Mouse (Mus musculus) hindbrain, embryonic 10.5 days (tissue): ENCODE measurements around the gene Sparc. TPM values are rescaled to one million over a fixed set of nuclear protein-coding genes. Genes with fewer than 3 reads are reported as not detected.

ENCODE experiments used
- DNase-seq: peaks from one replicate; pipeline ENCODE4 v3.0.0-alpha.2; 2017; ENCODE audit warnings: low spot score
- H3K27ac ChIP-seq: fragments of 300-500 bp; sonication (generic); 2 replicates; pipeline ENCODE4 v1.5.1; 2016; ENCODE audit warnings: mild to moderate bottlenecking, moderate library complexity
- H3K27me3 ChIP-seq: fragments of 300-500 bp; sonication (generic); 2 replicates; pipeline ENCODE4 v1.6.1; 2016; ENCODE audit warnings: mild to moderate bottlenecking; ENCODE audit not compliant: poor library complexity, insufficient read depth, severe bottlenecking
- H3K36me3 ChIP-seq: fragments of 300-500 bp; sonication (generic); 2 replicates; pipeline ENCODE4 v1.6.1; 2016; ENCODE audit warnings: mild to moderate bottlenecking, moderate library complexity
- H3K4me1 ChIP-seq: fragments of 300-500 bp; sonication (generic); replicated peaks from 2 replicates; pipeline ENCODE4 v1.6.1; 2016; ENCODE audit warnings: mild to moderate bottlenecking
- H3K4me3 ChIP-seq: fragments of 300-500 bp; sonication (generic); 2 replicates; pipeline ENCODE4 v1.5.1; 2016; ENCODE audit warnings: mild to moderate bottlenecking, moderate library complexity
- H3K9me3 ChIP-seq: fragments of 300-500 bp; sonication (generic); 2 replicates; pipeline ENCODE4 v1.6.1; 2016; ENCODE audit warnings: mild to moderate bottlenecking, moderate library complexity
- WGBS: fragments of 180-500 bp; shearing (Covaris S2); methylation state at CpG from one replicate; pipeline ENCODE4 v1.1.7; 2016; 5-methylcytosine and 5-hydroxymethylcytosine counted together
- polyA plus RNA-seq: library from polyadenylated mRNA; unstranded; fragments of >200 nt; fragmentation: Nextera tagmentation; extraction: Ambion mirVana; gene quantifications from 2 replicates; pipeline ENCODE4 v1.2.1, GENCODE M21; 2016

Gene Sparc
- polyA plus RNA-seq, 1 experiment from 2014 or later = 454 TPM

DNA sequence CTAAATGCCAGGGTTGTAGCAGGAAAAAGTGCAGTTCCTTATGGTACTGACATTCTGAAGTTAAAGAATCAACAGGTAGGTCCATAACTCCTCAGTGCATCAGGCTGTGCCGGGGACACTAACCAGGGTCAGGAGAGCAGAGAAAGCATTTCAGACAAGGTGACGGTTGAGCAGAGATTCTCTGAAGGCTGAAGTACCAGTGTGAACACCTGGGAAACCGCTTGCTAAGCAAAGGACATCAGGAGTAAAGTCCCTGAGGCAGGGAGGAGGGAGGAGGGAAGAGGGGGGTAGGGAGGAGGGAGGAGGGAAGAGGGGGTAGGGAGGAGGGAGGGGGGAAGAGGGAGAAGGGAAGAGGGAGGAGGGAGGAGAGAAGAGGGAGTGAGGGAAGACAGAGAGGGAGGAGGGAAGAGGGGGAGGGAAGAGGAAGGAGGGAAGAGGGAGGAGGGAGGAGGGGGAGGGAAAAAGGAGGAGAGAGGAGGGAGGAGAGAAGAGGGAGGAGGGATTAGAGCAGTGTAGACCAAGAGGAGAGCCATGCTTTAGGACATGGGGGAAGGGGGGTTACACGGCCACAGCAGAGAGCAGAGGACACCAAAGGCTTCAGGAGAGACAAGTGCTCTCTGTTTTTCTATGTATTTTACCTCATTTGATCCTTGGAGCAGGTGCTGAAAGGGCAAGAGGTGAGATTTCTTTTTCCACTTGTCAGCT is 54.4 kb downstream of the Sparc start:
- H3K4me1 ChIP-seq = peaks cover 14% of the 10 kb centered on the region; the same call in 1 of the 2 replicates
- H3K4me3 ChIP-seq = no peak overlapping the region
- no peaks in the 10 kb centered on the region for H3K27me3 ChIP-seq
- 73% methylated on average over 4 of the region's 4 CpGs for WGBS
- H3K36me3 ChIP-seq = no peaks in the 10 kb centered on the region
- no peak for DNase-seq
- H3K9me3 ChIP-seq = no peaks in the 10 kb centered on the region
- H3K27ac ChIP-seq = no peak overlapping the region

DNA sequence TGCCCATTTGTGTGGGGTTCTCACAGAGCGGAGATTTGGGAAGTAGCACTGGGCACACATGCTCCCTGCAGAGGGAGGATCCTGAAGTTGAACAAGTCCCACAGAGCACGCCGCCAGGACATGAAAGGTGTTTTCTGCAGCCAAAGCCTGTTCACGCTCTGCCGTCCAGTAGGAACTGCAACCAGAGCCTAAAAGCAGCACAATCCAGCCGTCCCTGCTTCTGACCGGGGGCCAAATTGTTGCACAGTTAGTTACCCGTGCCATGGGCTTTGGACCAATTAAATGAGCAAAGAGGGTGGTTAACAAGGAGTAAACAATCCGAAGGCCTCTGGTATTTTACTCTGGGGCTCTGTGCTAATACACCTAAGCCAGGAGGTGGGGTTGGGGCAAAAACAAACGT is 55.2 kb downstream of the Sparc start:
- no peak for DNase-seq
- Histone ChIP-seq H3K4me3 (no peak overlapping the region), H3K4me1 (peaks cover 14% of the 10 kb centered on the region; the same call in 1 of the 2 replicates), H3K36me3 (no peaks in the 10 kb centered on the region), H3K9me3 (no peaks in the 10 kb centered on the region), H3K27ac (no peak overlapping the region), H3K27me3 (no peaks in the 10 kb centered on the region)
- WGBS = 75% methylated on average over 10 of the region's 10 CpGs

DNA sequence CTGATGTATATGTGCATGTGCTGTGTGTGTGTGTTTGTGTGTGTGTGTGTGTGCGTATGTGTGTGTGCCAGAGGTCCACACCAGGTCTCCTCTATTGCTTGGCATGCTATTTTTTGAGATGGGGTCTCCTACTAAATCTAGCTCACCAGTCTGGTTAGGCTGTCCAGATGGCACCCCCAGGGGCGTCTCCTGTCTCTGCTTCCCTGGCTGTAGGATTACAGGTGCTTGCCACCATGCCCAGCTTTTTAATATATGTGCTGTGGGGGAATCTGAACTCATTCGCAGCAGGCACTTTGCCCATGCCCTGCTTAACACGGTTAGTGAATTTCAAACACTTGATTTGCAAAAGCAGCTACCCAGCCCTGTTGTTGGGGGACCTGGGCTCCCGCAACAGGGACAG is 57.1 kb downstream of the Sparc start:
- no peak overlapping the region for H3K27ac ChIP-seq
- no peaks in the 10 kb centered on the region for H3K27me3 ChIP-seq
- H3K36me3 ChIP-seq = no peaks in the 10 kb centered on the region
- DNase-seq = no peak
- 77% methylated on average over 5 of the region's 5 CpGs for WGBS
- H3K4me1 ChIP-seq = peaks cover 10% of the 10 kb centered on the region; the same call in 1 of the 2 replicates
- no peaks in the 10 kb centered on the region for H3K9me3 ChIP-seq
- no peak overlapping the region for H3K4me3 ChIP-seq

DNA sequence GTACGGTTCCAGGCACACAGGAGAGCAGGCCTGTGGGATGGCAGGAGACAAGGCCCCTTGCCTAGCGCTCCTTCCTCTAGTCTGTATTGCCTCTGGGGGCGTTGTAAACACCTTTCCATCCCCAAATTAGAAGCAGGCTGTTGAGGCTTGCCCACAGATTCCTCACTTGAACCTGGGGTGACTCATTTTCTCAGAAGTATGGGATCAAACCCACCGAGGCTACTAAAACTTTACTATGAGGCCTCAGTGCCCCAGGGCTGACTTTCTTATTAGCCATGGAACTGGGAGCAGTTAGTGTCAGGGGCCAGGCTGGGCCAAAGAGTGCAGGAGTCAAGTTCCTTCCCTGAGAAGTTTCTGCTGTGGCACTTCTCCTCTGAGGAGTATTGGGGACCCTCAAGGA is 57.7 kb downstream of the Sparc start:
- Histone ChIP-seq H3K27me3 (no peaks in the 10 kb centered on the region), H3K4me1 (peaks cover 10% of the 10 kb centered on the region; the same call in 1 of the 2 replicates), H3K4me3 (no peak overlapping the region), H3K27ac (no peak overlapping the region), H3K9me3 (no peaks in the 10 kb centered on the region), H3K36me3 (no peaks in the 10 kb centered on the region)
- no peak for DNase-seq
- 54% methylated on average over 4 of the region's 4 CpGs for WGBS

DNA sequence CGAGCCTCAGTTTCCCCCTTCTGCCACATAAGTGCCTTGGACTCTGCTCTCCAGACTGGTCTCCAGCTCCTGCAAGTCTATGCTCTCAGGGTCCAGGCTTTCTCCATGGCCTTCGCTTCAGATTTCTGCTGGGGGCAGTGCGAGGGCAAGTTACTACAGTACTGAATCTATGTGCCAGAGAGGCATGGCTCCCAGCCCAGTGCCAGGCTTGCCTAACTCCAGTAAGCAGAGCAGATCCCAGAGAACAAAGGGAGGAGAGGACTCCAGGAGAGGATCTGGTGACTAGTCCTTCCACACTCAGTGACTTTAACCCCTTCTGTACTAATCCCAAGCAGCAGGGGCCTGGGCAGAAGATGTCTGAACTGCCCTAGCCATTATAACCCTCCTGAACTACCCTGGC is 58.3 kb downstream of the Sparc start:
- H3K4me3 ChIP-seq = no peak overlapping the region
- H3K4me1 ChIP-seq = peaks cover 10% of the 10 kb centered on the region; the same call in 1 of the 2 replicates
- H3K27ac ChIP-seq = no peak overlapping the region
- H3K36me3 ChIP-seq = no peaks in the 10 kb centered on the region
- WGBS = 91% methylated on average over 3 of the region's 3 CpGs
- DNase-seq = no peak
- H3K27me3 ChIP-seq = no peaks in the 10 kb centered on the region
- no peaks in the 10 kb centered on the region for H3K9me3 ChIP-seq

DNA sequence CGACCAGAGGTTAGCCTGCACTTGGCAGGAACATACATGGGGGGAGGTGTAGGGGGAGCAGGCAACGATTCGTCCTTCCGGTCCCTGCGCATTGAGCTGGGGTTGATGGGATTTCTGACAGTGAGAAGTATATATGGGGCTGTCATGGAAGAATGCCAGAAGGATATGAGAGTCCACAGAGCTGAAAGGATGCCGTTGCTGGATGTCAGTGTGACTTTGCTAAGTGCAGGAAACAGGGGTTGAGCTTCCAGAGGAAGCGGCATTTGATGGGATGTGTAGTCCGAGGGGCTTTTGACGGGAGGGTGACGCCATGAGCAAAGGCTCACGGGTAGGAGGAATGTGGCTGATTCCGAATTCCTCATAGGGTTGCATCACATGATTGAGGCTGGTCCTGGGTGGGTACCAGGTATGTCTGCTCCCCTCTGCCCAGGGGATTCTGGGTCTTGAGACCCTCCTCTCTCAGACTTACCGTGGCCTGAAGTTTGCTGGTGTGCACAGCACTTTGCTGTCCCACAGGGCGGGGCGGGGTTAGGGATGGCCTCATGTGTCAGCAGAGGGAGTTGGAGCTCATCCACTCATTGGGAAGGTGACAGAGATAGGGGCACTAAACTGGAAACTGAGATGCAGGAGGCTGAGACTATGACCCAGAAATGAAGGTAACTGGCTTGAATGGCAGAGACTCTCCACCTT is 64.7 kb downstream of the Sparc start:
- H3K4me1 ChIP-seq = peaks cover 6% of the 10 kb centered on the region; the same call in 1 of the 2 replicates
- no peak overlapping the region for H3K27ac ChIP-seq
- H3K9me3 ChIP-seq = no peaks in the 10 kb centered on the region
- no peak overlapping the region for H3K4me3 ChIP-seq
- H3K36me3 ChIP-seq = no peaks in the 10 kb centered on the region
- no peak for DNase-seq
- H3K27me3 ChIP-seq = no peaks in the 10 kb centered on the region
- WGBS = 88% methylated on average over 15 of the region's 15 CpGs

DNA sequence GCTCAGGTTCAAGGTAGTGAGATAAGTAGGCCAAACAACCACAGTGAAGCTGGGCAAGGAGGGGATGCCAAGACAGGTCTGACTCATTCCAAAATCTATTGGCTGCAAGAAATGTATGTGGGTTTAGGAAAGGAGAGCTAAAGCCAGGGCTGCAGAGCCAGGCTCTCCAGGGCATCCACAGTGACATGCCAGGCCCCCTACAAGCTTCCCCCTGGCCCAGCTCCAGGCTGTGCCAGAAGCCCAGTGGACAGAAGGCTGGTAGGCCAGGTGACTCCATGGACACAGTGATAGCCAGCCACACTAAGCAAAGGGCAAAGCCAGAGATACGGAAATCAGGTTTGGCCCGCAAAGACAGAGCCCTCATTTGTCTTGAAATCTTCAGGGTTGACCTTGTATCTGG is 66.1 kb downstream of the Sparc start:
- 87% methylated on average over 2 of the region's 2 CpGs for WGBS
- peaks cover 6% of the 10 kb centered on the region; the same call in 1 of the 2 replicates for H3K4me1 ChIP-seq
- no peak for DNase-seq
- H3K4me3 ChIP-seq = no peak overlapping the region
- no peaks in the 10 kb centered on the region for H3K36me3 ChIP-seq
- no peak overlapping the region for H3K27ac ChIP-seq
- H3K27me3 ChIP-seq = no peaks in the 10 kb centered on the region
- H3K9me3 ChIP-seq = no peaks in the 10 kb centered on the region

Other genes starting within 250 kb of the Sparc start
- gene Slc36a2, start 238.1 kb downstream of the Sparc start, polyA plus RNA-seq = 0.97 and 1.0 TPM in 2 replicates
- gene Slc36a1, start 218.8 kb downstream of the Sparc start, polyA plus RNA-seq = 1.6 TPM in 2 replicates
- gene Fat2, start 86.6 kb downstream of the Sparc start, polyA plus RNA-seq = 0.01 and 0.07 TPM in 2 replicates
- 269 and 322 TPM in 2 replicates for gene Atox1, start 38.1 kb upstream of the Sparc start, polyA plus RNA-seq
- 221 and 269 TPM in 2 replicates for gene G3bp1, start 46.5 kb upstream of the Sparc start, polyA plus RNA-seq
- 3.8 and 6.8 TPM in 2 replicates for gene Glra1, start 185.0 kb upstream of the Sparc start, polyA plus RNA-seq